Mouse (Mus musculus) right cerebral cortex, postnatal 36 days (tissue): Measurements from ENCODE around the gene Cct2.
"Not testable (repeated sequence)": the region's sequence is repeated elsewhere in the genome, so short reads cannot be mapped to it uniquely, and the experiment has no call there.

ENCODE experiments used
- DNase-seq, 2 experiments: peaks; one replicate each; pipeline ENCODE4 v3.0.0; 2022; ENCODE audit warnings: low spot score in 2 of 2, mixed read lengths in 1 of 2

Cct2 gene

DNA sequence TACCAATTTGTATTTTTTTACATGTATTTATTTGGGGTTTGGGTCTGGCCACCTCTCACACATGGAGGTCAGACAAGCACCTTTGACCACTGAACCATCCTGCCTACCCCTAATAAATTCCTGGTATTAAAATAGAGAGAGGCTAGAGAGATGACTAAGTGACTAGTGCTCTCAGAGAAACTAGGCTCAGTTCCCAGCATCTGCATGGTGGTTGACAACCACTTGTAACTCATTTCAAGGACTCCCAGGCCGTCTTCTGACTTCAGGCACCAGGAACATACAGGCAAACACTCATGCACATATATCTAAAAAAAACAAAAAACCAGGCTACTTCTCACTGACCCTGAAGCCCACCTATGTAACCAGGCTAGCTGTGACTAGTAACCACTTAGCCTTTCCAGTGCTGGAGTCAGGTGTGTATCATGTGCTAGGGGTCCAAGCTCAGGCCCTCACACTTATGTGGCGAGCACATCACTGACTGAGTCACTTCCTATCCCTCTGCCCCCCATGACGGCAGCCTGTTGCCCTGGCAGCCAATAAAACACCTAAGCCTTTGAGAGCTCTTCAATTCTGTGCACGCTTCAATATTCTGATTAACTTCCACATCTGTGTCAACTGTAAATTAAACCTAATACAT lies 13.5 kb downstream of the Cct2 start:
- DNase-seq: no peak

GRCm38 (mm10) chr10:117049253-117049652 lies 14.4 kb downstream of the Cct2 start:
- DNase-seq: no peak

DNA sequence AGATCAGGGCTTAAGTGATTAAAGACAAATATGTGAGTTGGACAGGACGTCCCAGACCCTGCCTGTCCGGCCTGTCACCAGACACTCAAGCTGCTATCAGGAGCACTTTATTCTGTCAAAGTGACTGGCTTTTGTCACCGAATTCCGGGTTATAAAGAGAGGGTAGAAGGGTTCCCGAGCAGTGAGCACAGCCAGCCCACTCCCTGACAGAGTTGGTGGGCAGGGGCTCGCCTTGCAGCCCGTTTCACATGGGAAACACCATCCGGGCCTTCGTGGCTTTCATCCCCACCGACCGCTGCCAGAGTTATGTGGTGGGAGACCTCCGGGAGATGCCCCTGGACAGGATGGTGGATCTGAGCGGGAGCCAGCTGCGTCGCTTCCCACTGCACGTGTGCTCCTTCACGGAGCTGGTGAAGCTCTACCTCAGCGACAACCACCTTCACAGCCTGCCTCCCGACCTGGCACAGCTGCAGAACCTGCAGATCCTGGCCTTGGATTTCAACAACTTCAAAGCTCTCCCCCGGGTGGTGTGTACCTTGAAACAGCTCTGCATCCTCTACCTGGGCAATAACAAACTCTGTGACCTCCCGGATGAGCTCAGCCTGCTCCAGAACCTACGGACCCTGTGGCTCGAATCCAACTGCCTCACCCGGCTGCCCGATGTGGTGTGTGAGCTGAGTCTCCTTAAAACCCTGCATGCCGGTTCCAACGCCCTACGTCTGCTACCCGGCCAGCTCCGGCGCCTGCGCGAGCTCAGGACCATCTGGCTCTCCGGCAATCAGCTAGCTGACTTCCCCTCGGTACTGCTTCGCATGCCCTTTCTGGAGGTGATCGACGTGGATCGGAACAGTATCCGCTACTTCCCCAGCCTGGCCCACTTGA lies 18.2 kb downstream of the Cct2 start, which contains the start of gene Lrrc10:
Gene Lrrc10, plus strand, starts transcription at position 167 of the 882 bp plus-strand sequence.
- DNase-seq: no peak

DNA sequence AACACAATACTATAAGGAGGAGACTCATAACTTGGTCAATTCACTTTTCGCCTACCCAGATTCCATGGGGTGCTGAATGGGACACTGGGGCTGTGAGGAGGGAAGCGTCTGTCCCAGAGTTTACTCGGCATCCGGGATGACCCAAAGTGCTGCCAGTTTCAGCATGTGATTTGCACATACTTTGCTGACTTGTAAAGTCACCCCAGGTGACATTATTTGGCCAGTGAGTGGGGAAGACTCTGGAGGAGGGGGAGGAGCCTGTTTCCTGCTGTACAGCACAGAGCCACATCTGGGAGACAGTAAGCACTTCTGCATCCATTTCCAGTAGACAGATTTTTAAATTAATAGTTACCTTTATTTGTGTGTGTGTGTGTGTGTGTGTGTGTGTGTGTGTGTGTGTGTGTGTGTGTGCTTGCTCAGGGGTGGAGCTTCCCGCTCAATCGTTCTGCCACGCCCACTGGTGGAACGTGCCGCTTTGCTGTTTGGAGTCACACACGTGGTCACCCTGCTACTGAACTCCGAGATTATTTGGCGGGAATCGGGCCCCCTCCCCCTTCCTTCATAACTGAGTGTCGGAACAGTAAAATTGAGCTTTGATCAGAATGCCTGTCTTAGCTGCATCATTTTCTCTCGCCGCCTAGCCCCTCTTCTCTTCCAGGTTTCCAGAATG lies 20.0 kb downstream of the Cct2 start:
- DNase-seq: not testable (repeated sequence)

GRCm38 (mm10) chr10:117042295-117042694 lies 21.3 kb downstream of the Cct2 start:
- no peak for DNase-seq

GRCm38 (mm10) chr10:117040355-117040754 lies 23.3 kb downstream of the Cct2 start:
- no peak for DNase-seq

GRCm38 (mm10) chr10:117033785-117034184 lies 29.8 kb downstream of the Cct2 start:
- peak; percentile 55 for DNase-seq

GRCm38 (mm10) chr10:117031160-117031559 lies 32.5 kb downstream of the Cct2 start:
- no peak for DNase-seq

- no peak for DNase-seq
Observed at GRCm38 (mm10) chr10:117026176-117026575, 37.4 kb downstream of the Cct2 start.

GRCm38 (mm10) chr10:117025776-117026175 lies 37.8 kb downstream of the Cct2 start:
- not testable (repeated sequence) for DNase-seq

- no peak for DNase-seq
Observed at GRCm38 (mm10) chr10:117023693-117024092, 39.9 kb downstream of the Cct2 start.

GRCm38 (mm10) chr10:117021020-117021754 lies 42.4 kb downstream of the Cct2 start:
- no peak for DNase-seq

- DNase-seq: no peak
Observed at GRCm38 (mm10) chr10:117018281-117018840, 45.3 kb downstream of the Cct2 start.

- no peak for DNase-seq
Observed at GRCm38 (mm10) chr10:117014565-117014964, 49.0 kb downstream of the Cct2 start.

DNA sequence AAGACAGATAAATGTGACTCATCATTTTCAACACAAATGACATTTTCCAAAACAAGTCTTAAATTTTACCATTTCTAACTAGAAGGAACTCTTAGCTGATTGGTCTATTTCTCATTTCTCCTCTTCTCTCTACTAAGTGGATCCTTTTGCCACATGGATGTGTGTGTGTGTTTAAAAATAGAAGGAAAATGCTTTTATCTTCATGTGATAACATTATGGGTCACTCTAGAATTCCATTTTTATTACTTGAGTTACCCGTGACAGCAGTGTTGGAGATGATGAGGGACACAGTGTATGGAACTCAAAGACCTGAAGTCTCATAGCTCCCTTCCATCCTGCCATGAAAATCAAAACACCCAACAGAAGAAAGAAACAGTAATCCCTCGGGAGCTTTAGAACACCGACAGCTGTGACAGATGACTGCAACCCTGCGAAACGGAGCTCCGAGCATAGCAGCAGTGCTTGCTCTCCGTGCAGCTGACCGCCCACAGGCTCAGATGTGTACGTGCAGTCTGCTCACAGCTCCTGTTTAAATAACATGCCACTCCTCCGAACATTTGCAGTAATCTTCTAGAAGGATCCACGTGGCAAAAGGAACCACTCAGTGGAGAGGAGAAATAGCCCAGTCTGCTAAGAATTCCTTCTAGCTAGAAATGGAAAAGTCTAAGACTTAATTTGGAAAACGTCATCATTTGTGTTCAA lies 49.8 kb downstream of the Cct2 start:
- DNase-seq: peak; percentile 56 to 72

GRCm38 (mm10) chr10:117011047-117011446 lies 52.6 kb downstream of the Cct2 start:
- DNase-seq: no peak

DNA sequence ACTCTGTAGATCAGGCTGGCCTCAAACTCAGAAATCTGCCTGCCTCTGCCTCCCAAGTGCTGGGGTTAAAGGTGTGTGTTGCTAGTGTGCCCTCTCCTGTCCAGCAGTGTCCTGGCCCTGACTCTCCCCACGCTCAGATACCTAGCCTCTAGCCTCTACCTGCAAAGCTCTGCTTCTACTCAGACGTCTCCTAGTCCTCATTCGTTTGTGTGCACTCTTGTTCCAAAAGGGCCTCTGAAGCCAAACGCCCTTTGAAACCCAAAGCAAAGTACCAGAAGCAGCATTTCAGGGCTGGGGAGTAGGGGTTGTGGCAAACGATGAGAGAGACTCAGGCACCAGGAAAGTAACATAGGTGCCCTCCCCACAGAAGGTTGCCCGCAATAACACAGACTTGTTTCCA lies 53.9 kb downstream of the Cct2 start:
- no peak for DNase-seq

GRCm38 (mm10) chr10:117005707-117006464 lies 57.7 kb downstream of the Cct2 start:
- no peak for DNase-seq

GRCm38 (mm10) chr10:117004695-117005094 lies 58.9 kb downstream of the Cct2 start:
- no peak for DNase-seq
